Mouse (Mus musculus) forebrain, embryonic 16.5 days (tissue): Measurements from ENCODE around the gene Gabpb2. TPM values are rescaled to one million over a fixed set of nuclear protein-coding genes. Genes with fewer than 3 reads are reported as not detected.

Experiments
- ATAC-seq: fragments of 200-750 bp; cut with Nextera tagmentation; 2 replicates; pipeline ENCODE4 v1.8.0; 2017; ENCODE audit warnings: mild to moderate bottlenecking, moderate library complexity
- H3K27ac ChIP-seq: fragments of 300-500 bp; sonication (generic); 2 replicates; pipeline ENCODE4 v1.5.1; 2014; ENCODE audit warnings: low read length, control low read depth
- H3K27me3 ChIP-seq: fragments of 300-500 bp; sonication (generic); replicated peaks from 2 replicates; pipeline ENCODE4 v1.6.1; 2014; ENCODE audit warnings: low read length; ENCODE audit not compliant: control insufficient read depth, insufficient read depth
- H3K36me3 ChIP-seq: fragments of 300-500 bp; sonication (generic); 2 replicates; pipeline ENCODE4 v1.6.1; 2014; ENCODE audit not compliant: control insufficient read depth, insufficient read depth
- H3K4me1 ChIP-seq: fragments of 300-500 bp; sonication (generic); replicated peaks from 2 replicates; pipeline ENCODE4 v1.6.1; 2014; ENCODE audit warnings: low read length; ENCODE audit not compliant: control insufficient read depth, insufficient read depth
- H3K4me2 ChIP-seq: fragments of 300-500 bp; sonication (generic); 2 replicates; pipeline ENCODE4 v1.6.1; 2014; ENCODE audit warnings: mild to moderate bottlenecking, low read length, control low read depth
- H3K4me3 ChIP-seq: fragments of 300-500 bp; sonication (generic); replicated peaks from 2 replicates; pipeline ENCODE4 v1.5.1; 2014; ENCODE audit warnings: mild to moderate bottlenecking, low read length, control low read depth
- H3K9ac ChIP-seq: fragments of 300-500 bp; sonication (generic); replicated peaks from 2 replicates; pipeline ENCODE4 v1.6.1; 2014; ENCODE audit warnings: low read depth, low read length, control low read depth
- H3K9me3 ChIP-seq: fragments of 300-500 bp; sonication (generic); 2 replicates; pipeline ENCODE4 v1.6.1; 2016; ENCODE audit warnings: low read length; ENCODE audit not compliant: control insufficient read depth
- WGBS: fragments of 180-500 bp; shearing (Covaris S2); extraction: QIAGEN DNeasy Blood & Tissue Kit; methylation state at CpG from one replicate; pipeline ENCODE4 v1.1.7; 2014; 5-methylcytosine and 5-hydroxymethylcytosine counted together
- polyA plus RNA-seq: library from polyadenylated mRNA; unstranded; fragments of >200 nt; fragmentation: Nextera tagmentation; extraction: Ambion mirVana; gene quantifications from 2 replicates; pipeline ENCODE4 v1.2.1, GENCODE M21; 2015

Gabpb2 gene
- polyA plus RNA-seq, 1 experiment from 2014 or later = 5.6 TPM

GRCm38 (mm10) chr3:95159987-95160963, 57.4 kb downstream of the Gabpb2 start, which contains the start of gene Sema6c:
Sema6c (plus strand) TSS chr3:95160457.
- under 1% methylated on average over 66 of the region's 66 CpGs for WGBS
- no peaks in the 10 kb centered on the region for H3K9me3 ChIP-seq
- peak within 1 kb of the TSS; percentile 96 for H3K9ac ChIP-seq
- H3K36me3 ChIP-seq = peaks cover 5% of the 10 kb centered on the region
- H3K4me3 ChIP-seq = peak within 1 kb of the TSS; percentile 98
- peak; percentile 98 for ATAC-seq
- no peaks in the 10 kb centered on the region for H3K27me3 ChIP-seq
- peak within 1 kb of the TSS; percentile 78 for H3K27ac ChIP-seq
- H3K4me2 ChIP-seq = peak within 1 kb of the TSS; percentile 75
- H3K4me1 ChIP-seq = peaks cover 34% of the 10 kb centered on the region

- no peak overlapping the region for H3K27ac ChIP-seq
- no peaks in the 10 kb centered on the region for H3K9me3 ChIP-seq
- 19% methylated on average over 8 of the region's 8 CpGs for WGBS
- peaks cover 33% of the 10 kb centered on the region for H3K4me1 ChIP-seq
- peak overlapping the region; percentile 96 for H3K9ac ChIP-seq
- ATAC-seq = no peak
- no peaks in the 10 kb centered on the region for H3K27me3 ChIP-seq
- H3K36me3 ChIP-seq = no peaks in the 10 kb centered on the region; the same call in 1 of the 2 replicates
- peak overlapping the region; percentile 75 for H3K4me2 ChIP-seq
- H3K4me3 ChIP-seq = peak overlapping the region; percentile 98
Measured at GRCm38 (mm10) chr3:95159511-95159986, 58.2 kb downstream of the Gabpb2 start.

GRCm38 (mm10) chr3:95153874-95154273, 63.8 kb downstream of the Gabpb2 start:
- Histone ChIP-seq H3K9me3 (no peaks in the 10 kb centered on the region), H3K4me2 (no peak overlapping the region), H3K4me3 (no peak overlapping the region), H3K36me3 (no peaks in the 10 kb centered on the region), H3K27ac (no peak overlapping the region), H3K4me1 (no peaks in the 10 kb centered on the region), H3K9ac (no peak overlapping the region), H3K27me3 (no peaks in the 10 kb centered on the region)
- WGBS = 54% methylated on average over 4 of the region's 4 CpGs
- ATAC-seq = no peak

GRCm38 (mm10) chr3:95147924-95148323, 69.8 kb downstream of the Gabpb2 start:
- Histone ChIP-seq H3K4me1 (no peaks in the 10 kb centered on the region), H3K27ac (no peak overlapping the region), H3K9ac (no peak overlapping the region), H3K27me3 (no peaks in the 10 kb centered on the region), H3K4me2 (no peak overlapping the region), H3K36me3 (no peaks in the 10 kb centered on the region), H3K9me3 (no peaks in the 10 kb centered on the region), H3K4me3 (no peak overlapping the region)
- ATAC-seq = no peak
- 64% methylated on average over 3 of the region's 3 CpGs for WGBS

- Histone ChIP-seq H3K9ac (no peak overlapping the region), H3K27me3 (no peaks in the 10 kb centered on the region), H3K4me3 (no peak overlapping the region), H3K27ac (no peak overlapping the region), H3K36me3 (peaks cover 9% of the 10 kb centered on the region), H3K4me1 (no peaks in the 10 kb centered on the region), H3K4me2 (no peak overlapping the region), H3K9me3 (no peaks in the 10 kb centered on the region)
- ATAC-seq = peak; percentile 85
- WGBS = 9% methylated on average over 5 of the region's 5 CpGs
Measured at GRCm38 (mm10) chr3:95142617-95143011, 75.1 kb downstream of the Gabpb2 start.

GRCm38 (mm10) chr3:95141952-95142616, 75.6 kb downstream of the Gabpb2 start, which contains the start of gene Tnfaip8l2:
Tnfaip8l2 (minus strand) TSS chr3:95142360.
- no peak within 1 kb of the TSS for H3K4me3 ChIP-seq
- H3K27ac ChIP-seq = no peak within 1 kb of the TSS
- peaks cover 9% of the 10 kb centered on the region for H3K36me3 ChIP-seq
- WGBS = 85% methylated on average over 10 of the region's 10 CpGs
- no peaks in the 10 kb centered on the region for H3K27me3 ChIP-seq
- H3K9me3 ChIP-seq = no peaks in the 10 kb centered on the region
- no peak within 1 kb of the TSS for H3K9ac ChIP-seq
- ATAC-seq = 0 out of 2 replicates have a peak, but pooled peaks have one; percentile 11
- no peak within 1 kb of the TSS for H3K4me2 ChIP-seq
- H3K4me1 ChIP-seq = no peaks in the 10 kb centered on the region

- H3K9me3 ChIP-seq = no peaks in the 10 kb centered on the region
- H3K4me1 ChIP-seq = no peaks in the 10 kb centered on the region
- no peak overlapping the region for H3K27ac ChIP-seq
- H3K4me3 ChIP-seq = no peak overlapping the region
- no peak for ATAC-seq
- H3K36me3 ChIP-seq = peaks cover 9% of the 10 kb centered on the region
- no peak overlapping the region for H3K4me2 ChIP-seq
- H3K27me3 ChIP-seq = no peaks in the 10 kb centered on the region
- no peak overlapping the region for H3K9ac ChIP-seq
- WGBS = 91% methylated on average over 9 of the region's 9 CpGs
Measured at GRCm38 (mm10) chr3:95141474-95141873, 76.2 kb downstream of the Gabpb2 start.

GRCm38 (mm10) chr3:95140795-95141194, 76.9 kb downstream of the Gabpb2 start:
- H3K27me3 ChIP-seq = no peaks in the 10 kb centered on the region
- no peak for ATAC-seq
- 89% methylated on average over 6 of the region's 6 CpGs for WGBS
- H3K9me3 ChIP-seq = no peaks in the 10 kb centered on the region
- no peak overlapping the region for H3K9ac ChIP-seq
- peaks cover 1% of the 10 kb centered on the region; the same call in 1 of the 2 replicates for H3K4me1 ChIP-seq
- no peak overlapping the region for H3K4me3 ChIP-seq
- peaks cover 9% of the 10 kb centered on the region for H3K36me3 ChIP-seq
- no peak overlapping the region for H3K4me2 ChIP-seq
- H3K27ac ChIP-seq = no peak overlapping the region

- ATAC-seq = no peak
Measured at GRCm38 (mm10) chr3:95140289-95140595, 77.5 kb downstream of the Gabpb2 start.

More at GRCm38 (mm10) chr3:95140289-95140595, 77.5 kb downstream of the Gabpb2 start:
- Histone ChIP-seq H3K4me3 (no peak overlapping the region), H3K4me2 (no peak overlapping the region), H3K27me3 (no peaks in the 10 kb centered on the region), H3K36me3 (peaks cover 9% of the 10 kb centered on the region), H3K4me1 (peaks cover 6% of the 10 kb centered on the region; the same call in 1 of the 2 replicates), H3K9me3 (no peaks in the 10 kb centered on the region), H3K9ac (no peak overlapping the region), H3K27ac (no peak overlapping the region)
- 63% methylated on average over 18 of the region's 18 CpGs for WGBS
